Mouse (Mus musculus) forebrain, embryonic 16.5 days (tissue): ENCODE results near the gene Mthfd1l. TPM values are rescaled to one million over a fixed set of nuclear protein-coding genes. Genes with fewer than 3 reads are reported as not detected.

ENCODE experiments used
- ATAC-seq: fragments of 200-750 bp; cut with Nextera tagmentation; 2 replicates; pipeline ENCODE4 v1.8.0; 2017; ENCODE audit warnings: mild to moderate bottlenecking, moderate library complexity
- H3K27ac ChIP-seq: fragments of 300-500 bp; sonication (generic); 2 replicates; pipeline ENCODE4 v1.5.1; 2014; ENCODE audit warnings: low read length, control low read depth
- H3K27me3 ChIP-seq: fragments of 300-500 bp; sonication (generic); replicated peaks from 2 replicates; pipeline ENCODE4 v1.6.1; 2014; ENCODE audit warnings: low read length; ENCODE audit not compliant: control insufficient read depth, insufficient read depth
- H3K36me3 ChIP-seq: fragments of 300-500 bp; sonication (generic); 2 replicates; pipeline ENCODE4 v1.6.1; 2014; ENCODE audit not compliant: control insufficient read depth, insufficient read depth
- H3K4me1 ChIP-seq: fragments of 300-500 bp; sonication (generic); replicated peaks from 2 replicates; pipeline ENCODE4 v1.6.1; 2014; ENCODE audit warnings: low read length; ENCODE audit not compliant: control insufficient read depth, insufficient read depth
- H3K4me2 ChIP-seq: fragments of 300-500 bp; sonication (generic); 2 replicates; pipeline ENCODE4 v1.6.1; 2014; ENCODE audit warnings: mild to moderate bottlenecking, low read length, control low read depth
- H3K4me3 ChIP-seq: fragments of 300-500 bp; sonication (generic); replicated peaks from 2 replicates; pipeline ENCODE4 v1.5.1; 2014; ENCODE audit warnings: mild to moderate bottlenecking, low read length, control low read depth
- H3K9ac ChIP-seq: fragments of 300-500 bp; sonication (generic); replicated peaks from 2 replicates; pipeline ENCODE4 v1.6.1; 2014; ENCODE audit warnings: low read depth, low read length, control low read depth
- H3K9me3 ChIP-seq: fragments of 300-500 bp; sonication (generic); 2 replicates; pipeline ENCODE4 v1.6.1; 2016; ENCODE audit warnings: low read length; ENCODE audit not compliant: control insufficient read depth
- WGBS: fragments of 180-500 bp; shearing (Covaris S2); extraction: QIAGEN DNeasy Blood & Tissue Kit; methylation state at CpG from one replicate; pipeline ENCODE4 v1.1.7; 2014; 5-methylcytosine and 5-hydroxymethylcytosine counted together
- polyA plus RNA-seq: library from polyadenylated mRNA; unstranded; fragments of >200 nt; fragmentation: Nextera tagmentation; extraction: Ambion mirVana; gene quantifications from 2 replicates; pipeline ENCODE4 v1.2.1, GENCODE M21; 2015

The Mthfd1l gene
- polyA plus RNA-seq, 1 experiment from 2014 or later: 4.6 TPM

DNA sequence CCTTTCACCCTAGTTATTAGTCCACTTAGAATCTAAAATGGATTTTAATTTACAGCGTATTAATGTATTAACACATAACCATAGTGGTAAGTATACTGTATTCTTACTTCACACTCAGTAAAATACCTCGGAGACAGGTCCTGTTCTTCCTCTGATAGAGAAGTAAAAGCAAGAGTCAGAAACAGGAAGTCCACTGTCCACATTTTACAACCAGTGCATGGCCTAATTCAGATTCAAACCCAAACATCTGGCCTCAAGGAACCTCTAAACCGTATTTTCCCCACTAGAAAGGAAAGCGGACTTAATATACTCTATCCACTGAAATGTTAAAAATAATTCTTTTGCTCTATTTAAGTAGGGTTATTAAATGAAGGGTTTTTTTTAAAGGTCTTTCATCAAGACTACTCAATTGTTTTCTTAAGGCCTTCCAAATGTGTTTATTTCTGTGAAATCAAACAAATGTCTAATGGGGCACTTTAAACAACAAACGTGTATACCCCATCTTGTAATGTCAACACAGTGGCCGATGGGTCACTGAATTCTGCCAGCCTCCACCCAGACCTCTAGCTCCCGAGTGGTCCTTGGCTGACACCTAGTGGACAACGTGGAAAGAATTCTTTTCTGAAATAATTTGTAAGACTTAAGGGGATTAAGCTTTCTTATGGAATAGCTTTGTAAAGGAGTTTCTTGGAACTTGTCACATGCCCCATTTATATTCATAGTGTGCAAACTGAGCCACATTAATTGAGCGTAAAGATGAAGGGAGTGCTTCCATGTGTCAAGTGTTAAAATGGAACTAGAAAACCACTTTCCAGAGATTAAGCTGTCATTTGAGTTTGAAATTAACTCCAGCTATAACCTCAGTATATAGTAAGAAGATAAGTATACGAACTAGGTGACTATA is 29.2 kb upstream of the Mthfd1l start:
- Histone ChIP-seq H3K4me1 (no peaks in the 10 kb centered on the region), H3K9me3 (no peaks in the 10 kb centered on the region), H3K27ac (no peak overlapping the region), H3K27me3 (no peaks in the 10 kb centered on the region), H3K4me3 (no peak overlapping the region), H3K9ac (no peak overlapping the region), H3K4me2 (no peak overlapping the region), H3K36me3 (no peaks in the 10 kb centered on the region)
- peak; percentile 71 for ATAC-seq
- WGBS: 30% methylated on average over 10 of the region's 10 CpGs

DNA sequence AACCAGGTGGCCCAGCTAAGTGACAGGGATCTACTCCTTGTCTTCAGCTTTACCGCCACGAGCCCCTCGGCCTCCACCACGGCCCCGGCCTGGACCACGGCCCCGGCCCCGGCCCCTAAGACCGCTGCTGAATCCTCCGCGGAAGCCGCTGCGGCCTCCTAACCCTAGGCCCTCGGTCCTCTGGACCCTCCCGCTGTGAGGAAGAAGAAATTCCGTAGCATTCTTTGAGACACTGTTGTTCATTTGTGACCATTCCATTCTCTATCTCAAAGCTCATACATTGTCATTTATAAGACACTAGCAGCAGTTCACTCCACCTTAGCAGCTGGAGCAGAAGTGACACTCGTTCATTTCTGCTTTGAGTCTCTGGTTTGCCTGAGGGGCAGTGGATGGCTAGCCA is 26.0 kb upstream of the Mthfd1l start:
- Histone ChIP-seq H3K27ac (no peak overlapping the region), H3K36me3 (no peaks in the 10 kb centered on the region), H3K27me3 (no peaks in the 10 kb centered on the region), H3K4me2 (no peak overlapping the region), H3K9ac (no peak overlapping the region), H3K4me3 (no peak overlapping the region), H3K4me1 (no peaks in the 10 kb centered on the region), H3K9me3 (no peaks in the 10 kb centered on the region)
- no peak for ATAC-seq
- WGBS: 92% methylated on average over 17 of the region's 17 CpGs

DNA sequence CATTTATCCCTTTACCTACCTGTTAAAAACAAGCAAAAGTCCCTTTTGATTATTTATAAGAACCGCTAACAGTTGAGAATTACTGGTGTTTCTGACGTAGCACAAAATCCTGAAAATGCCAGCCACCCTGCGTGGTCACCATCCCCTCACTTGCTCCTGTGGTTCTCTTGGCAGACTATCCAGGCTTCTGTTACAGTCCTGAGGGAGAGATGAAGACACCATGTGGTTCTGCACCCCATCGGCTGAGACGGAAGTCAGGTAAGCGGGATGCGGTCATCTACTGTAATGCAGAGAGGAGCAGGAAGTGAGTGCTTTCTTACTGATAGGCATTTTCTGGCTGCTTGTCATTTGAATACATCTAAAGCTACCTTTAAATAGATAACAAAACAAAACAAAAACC is 25.6 kb upstream of the Mthfd1l start:
- no peak overlapping the region for H3K4me2 ChIP-seq
- no peaks in the 10 kb centered on the region for H3K4me1 ChIP-seq
- ATAC-seq: no peak
- 95% methylated on average over 7 of the region's 7 CpGs for WGBS
- H3K27ac ChIP-seq: no peak overlapping the region
- H3K9me3 ChIP-seq: no peaks in the 10 kb centered on the region
- H3K9ac ChIP-seq: no peak overlapping the region
- no peak overlapping the region for H3K4me3 ChIP-seq
- H3K27me3 ChIP-seq: no peaks in the 10 kb centered on the region
- no peaks in the 10 kb centered on the region for H3K36me3 ChIP-seq

DNA sequence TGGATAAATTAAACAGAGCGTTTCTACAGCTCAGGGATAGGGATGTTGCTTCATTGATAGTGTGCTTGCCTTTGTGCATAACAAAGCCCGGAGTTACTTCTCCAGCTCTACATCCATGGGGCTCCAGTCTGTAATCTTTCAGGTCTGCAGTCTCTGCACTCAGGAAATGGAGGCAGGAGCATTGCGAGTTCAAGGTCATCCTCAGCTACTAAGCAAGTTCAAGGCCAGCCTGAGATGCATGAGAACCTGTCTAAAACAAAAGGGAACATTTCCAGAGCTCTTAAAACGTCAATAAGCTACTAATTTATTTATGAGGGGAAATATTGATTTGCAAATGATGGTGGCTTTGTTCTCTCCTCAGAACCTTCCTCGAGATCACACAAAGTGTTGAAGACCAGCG is 23.6 kb upstream of the Mthfd1l start:
- ATAC-seq: no peak
- H3K4me1 ChIP-seq: no peaks in the 10 kb centered on the region
- WGBS: 89% methylated on average over 6 of the region's 6 CpGs

DNA sequence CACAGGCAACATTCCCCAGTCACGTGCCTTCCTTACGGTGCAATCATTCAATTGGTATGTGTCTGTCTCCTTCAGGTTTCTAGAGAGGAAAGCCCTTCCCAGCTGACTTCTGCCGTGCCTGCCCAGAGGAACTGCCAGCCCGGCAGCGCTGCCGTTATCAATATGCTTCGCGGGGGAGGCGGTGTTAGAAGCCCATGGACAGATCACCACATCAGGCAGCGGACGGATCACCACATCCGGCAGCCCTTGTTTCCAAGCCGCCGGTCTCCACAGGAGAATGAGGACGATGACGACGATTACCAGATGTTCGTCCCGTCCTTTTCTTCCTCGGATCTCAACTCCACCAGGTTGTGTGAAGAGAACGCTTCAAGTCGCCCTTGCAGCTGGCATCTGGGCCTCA is 16.4 kb upstream of the Mthfd1l start:
- H3K9ac ChIP-seq: no peak overlapping the region
- H3K27ac ChIP-seq: no peak overlapping the region
- H3K4me3 ChIP-seq: no peak overlapping the region
- no peaks in the 10 kb centered on the region for H3K4me1 ChIP-seq
- H3K9me3 ChIP-seq: no peaks in the 10 kb centered on the region
- 95% methylated on average over 22 of the region's 22 CpGs for WGBS
- no peaks in the 10 kb centered on the region for H3K36me3 ChIP-seq
- no peak overlapping the region for H3K4me2 ChIP-seq
- ATAC-seq: no peak
- no peaks in the 10 kb centered on the region for H3K27me3 ChIP-seq

More for the DNA sequence above, 23.6 kb upstream of the Mthfd1l start:
- H3K9ac ChIP-seq: no peak overlapping the region
- H3K4me2 ChIP-seq: no peak overlapping the region
- no peaks in the 10 kb centered on the region for H3K36me3 ChIP-seq
- no peak overlapping the region for H3K27ac ChIP-seq
- no peaks in the 10 kb centered on the region for H3K9me3 ChIP-seq
- H3K27me3 ChIP-seq: no peaks in the 10 kb centered on the region
- no peak overlapping the region for H3K4me3 ChIP-seq

DNA sequence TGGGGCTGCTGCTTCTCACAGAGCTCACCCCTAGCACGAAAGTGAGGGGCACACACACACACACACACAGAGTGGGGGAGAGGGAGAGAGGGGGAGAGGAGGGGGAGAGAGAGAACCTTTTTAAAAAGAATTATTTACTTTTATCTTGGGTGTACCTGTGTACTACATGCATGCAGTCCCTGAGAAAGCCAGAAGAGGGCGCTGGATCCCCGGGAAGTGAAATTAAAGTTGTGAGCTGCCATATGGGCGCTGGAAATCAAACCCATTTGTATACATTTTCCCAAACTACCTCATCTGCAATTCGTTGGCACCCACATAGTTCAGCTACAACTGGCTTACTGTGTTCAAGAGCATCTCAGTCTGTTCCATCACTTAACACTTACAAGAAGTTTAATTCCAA is 14.3 kb upstream of the Mthfd1l start:
- Histone ChIP-seq H3K27ac (no peak overlapping the region), H3K9me3 (no peaks in the 10 kb centered on the region), H3K4me1 (no peaks in the 10 kb centered on the region), H3K27me3 (no peaks in the 10 kb centered on the region), H3K4me2 (no peak overlapping the region), H3K36me3 (no peaks in the 10 kb centered on the region), H3K4me3 (no peak overlapping the region), H3K9ac (no peak overlapping the region)
- 83% methylated on average over 5 of the region's 5 CpGs for WGBS
- ATAC-seq: no peak

DNA sequence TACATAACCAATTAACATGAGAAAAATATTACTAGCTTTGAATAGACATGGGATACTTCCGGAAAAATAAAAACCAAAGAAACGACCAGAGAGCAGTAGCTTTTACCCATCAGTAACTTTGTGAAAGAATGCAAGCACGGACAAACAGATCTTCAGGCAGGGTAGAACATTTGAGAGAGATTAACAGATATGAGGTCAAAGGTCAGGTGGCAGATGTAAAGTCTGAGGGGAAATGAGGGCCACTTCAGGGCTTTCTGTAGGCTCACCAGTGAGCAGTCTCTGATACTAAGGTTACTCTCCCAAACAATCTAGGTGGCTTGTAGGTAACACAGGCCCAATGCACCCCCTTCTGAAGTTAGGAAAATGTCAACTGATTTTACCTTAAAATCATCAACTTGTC is 3.9 kb upstream of the Mthfd1l start:
- ATAC-seq: no peak
- no peak overlapping the region for H3K27ac ChIP-seq
- WGBS: 82% methylated on average over 3 of the region's 3 CpGs

DNA sequence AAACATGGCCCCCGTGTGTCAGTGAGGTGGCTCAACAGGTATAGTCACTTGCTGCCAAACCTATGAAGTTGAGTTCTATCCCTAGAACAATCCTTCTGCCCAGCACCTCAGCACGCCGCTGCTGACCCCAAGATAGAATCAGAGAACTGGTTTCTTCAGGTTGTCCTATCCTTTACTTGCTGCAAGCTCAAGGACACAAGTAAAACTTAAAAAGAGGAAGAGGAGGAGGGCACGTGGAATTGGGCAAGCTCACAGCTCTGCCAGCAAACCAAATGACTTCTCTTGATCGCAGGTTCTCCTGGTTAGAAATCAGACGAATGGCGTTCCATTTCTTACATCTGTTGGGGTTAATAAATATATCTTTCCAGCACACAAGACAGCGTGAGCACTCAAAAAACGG is 681 bp upstream of the Mthfd1l start:
- Histone ChIP-seq H3K9me3 (no peaks in the 10 kb centered on the region), H3K4me2 (no peak overlapping the region), H3K36me3 (no peaks in the 10 kb centered on the region), H3K4me3 (no peak overlapping the region), H3K9ac (no peak overlapping the region), H3K27ac (no peak overlapping the region), H3K4me1 (peaks cover 6% of the 10 kb centered on the region), H3K27me3 (no peaks in the 10 kb centered on the region)
- 91% methylated on average over 9 of the region's 9 CpGs for WGBS
- ATAC-seq: no peak

More for the DNA sequence above, 3.9 kb upstream of the Mthfd1l start:
- Histone ChIP-seq H3K4me2 (no peak overlapping the region), H3K36me3 (no peaks in the 10 kb centered on the region), H3K4me1 (peaks cover 6% of the 10 kb centered on the region), H3K9ac (no peak overlapping the region), H3K4me3 (no peak overlapping the region), H3K9me3 (no peaks in the 10 kb centered on the region), H3K27me3 (no peaks in the 10 kb centered on the region)

DNA sequence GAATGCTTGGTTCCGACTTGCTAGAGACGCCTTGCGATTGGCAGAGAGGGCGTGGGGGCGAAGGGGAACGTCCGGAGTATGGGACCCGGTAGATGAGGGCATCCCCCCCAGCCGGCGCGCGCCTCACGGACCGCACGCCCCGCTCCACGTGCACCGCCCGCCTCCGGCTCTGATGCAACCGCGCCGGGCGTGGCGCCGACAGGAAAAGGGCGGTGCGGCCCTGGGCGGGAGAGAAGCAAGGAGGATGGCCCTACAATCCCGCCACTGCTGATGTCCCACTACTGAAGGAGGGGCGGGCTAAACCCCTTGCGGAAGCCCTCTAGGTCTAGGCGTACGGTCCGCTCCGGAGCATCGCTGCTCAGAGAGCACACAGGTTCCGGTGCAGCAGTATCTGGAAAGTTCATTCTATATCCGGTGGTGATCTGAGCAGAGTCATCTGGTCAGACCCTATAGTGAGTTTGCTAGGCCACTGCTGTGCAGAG is 712 bp downstream of the Mthfd1l start:
- peak; percentile 92 for ATAC-seq
- Histone ChIP-seq H3K4me2 (peak overlapping the region; percentile 80), H3K9me3 (no peaks in the 10 kb centered on the region), H3K27ac (peak overlapping the region; percentile 76), H3K4me3 (peak overlapping the region; percentile 70), H3K27me3 (no peaks in the 10 kb centered on the region), H3K36me3 (no peaks in the 10 kb centered on the region), H3K4me1 (peaks cover 6% of the 10 kb centered on the region), H3K9ac (peak overlapping the region; percentile 81)
- WGBS: under 1% methylated on average over 36 of the region's 39 CpGs
